Mouse (Mus musculus) MEL-GATA-1-ER (cell line): ENCODE measurements around the gene Ccna2.

ENCODE experiments used
- DNase-seq: peaks from one replicate; pipeline ENCODE4 v3.0.0-alpha.2; 2012; ENCODE audit warnings: low read depth; ENCODE audit errors: extremely low read depth

Gene Ccna2

GRCm38 (mm10) chr3:36533201-36533672, 38.7 kb downstream of the Ccna2 start:
- DNase-seq, result no peak

- no peak for DNase-seq
These were observed 39.2 kb downstream of the Ccna2 start for GRCm38 (mm10) chr3:36532738-36533137.

GRCm38 (mm10) chr3:36531979-36532542, 39.9 kb downstream of the Ccna2 start:
- no peak for DNase-seq

- DNase-seq, result no peak
These were observed 40.7 kb downstream of the Ccna2 start for GRCm38 (mm10) chr3:36531242-36531641.

- DNase-seq, result no peak
These were observed 41.2 kb downstream of the Ccna2 start for GRCm38 (mm10) chr3:36530781-36531180.

- DNase-seq, result no peak
These were observed 41.6 kb downstream of the Ccna2 start for GRCm38 (mm10) chr3:36530345-36530744.

GRCm38 (mm10) chr3:36524466-36524865, 47.5 kb downstream of the Ccna2 start:
- DNase-seq, result no peak

GRCm38 (mm10) chr3:36522137-36522536, 49.8 kb downstream of the Ccna2 start:
- DNase-seq, result no peak

GRCm38 (mm10) chr3:36521073-36522060, 50.6 kb downstream of the Ccna2 start, which contains the start of gene Gm11549:
Gene Gm11549 (minus strand): TSS chr3:36521813.
- no peak for DNase-seq

- no peak for DNase-seq
These were observed 55.8 kb downstream of the Ccna2 start for GRCm38 (mm10) chr3:36516196-36516595.
